Comparison of ENCODE assay signal across 8 mouse cellular contexts in genomic region chr19:36833788-36834531, GRCm38 (mm10). TPM values are rescaled to one million over a fixed set of nuclear protein-coding genes. Genes with fewer than 3 reads are reported as not detected.
DNase-seq lines count a peak whose midpoint lies in the region; ATAC-seq and TF ChIP-seq lines count a peak whose summit lies in the region.

TSS of gene Tnks2 (plus strand) at chr19:36834232.

- DNase-seq in WW6 (ENCODE audit: low read depth, low spot score) = peak; percentile 90
- peak; percentile 98 to 99 for DNase-seq in cerebellum, postnatal 4 days (ENCODE audit: low spot score in 2 of 2)
- DNase-seq in gastrocnemius, adult 2 months = peak; percentile 99
- peak; percentile 98 for DNase-seq in hindbrain, postnatal 0 days (ENCODE audit: low spot score)
- peak; percentile 97 for DNase-seq in left cerebral cortex, adult 2 months (ENCODE audit: extremely low spot score in 1 of 2, low spot score in 2 of 2)
- peak; percentile 95 to 96 for DNase-seq in right cerebral cortex, adult 2 months (ENCODE audit: low spot score in 2 of 2)
- DNase-seq in urinary bladder, postnatal 14 days (ENCODE audit: low spot score) = peak; percentile 98

- WGBS in hindbrain, postnatal 0 days = 2% methylated on average over 69 of the region's 73 CpGs

- peak within 1 kb of the TSS; percentile 98 for H3K9ac ChIP-seq in hindbrain, postnatal 0 days (replicated peaks; ENCODE audit: low read length)

- intact Hi-C loops in gastrocnemius, adult 2 months (cut with DNase I) = no loop called here
- intact Hi-C loops in left cerebral cortex, adult 2 months (cut with DNase I) = no loop called here

- ATAC-seq in hindbrain, postnatal 0 days = peak; percentile 97
- ATAC-seq in megakaryocyte, adult 5-6 weeks (ENCODE audit: poor library complexity, severe bottlenecking) = peak; percentile 89

- H3K4me3 ChIP-seq in gastrocnemius, adult 2 months = peak within 1 kb of the TSS; percentile 89
- H3K4me3 ChIP-seq in hindbrain, postnatal 0 days (ENCODE audit: low read length) = peak within 1 kb of the TSS; percentile 68
- H3K4me3 ChIP-seq in left cerebral cortex, adult 2 months = peak within 1 kb of the TSS; percentile 87

- H3K9me3 ChIP-seq in hindbrain, postnatal 0 days (ENCODE audit: low read length) = no peaks in the 10 kb centered on the region

- H3K27me3 ChIP-seq in hindbrain, postnatal 0 days (ENCODE audit: insufficient read depth, low read length) = no peaks in the 10 kb centered on the region

- no peaks in the 10 kb centered on the region for H3K36me3 ChIP-seq in hindbrain, postnatal 0 days (ENCODE audit: insufficient read depth, low read length)

- peaks cover 13% of the 10 kb centered on the region for H3K4me1 ChIP-seq in hindbrain, postnatal 0 days (ENCODE audit: insufficient read depth, low read length)

- peak within 1 kb of the TSS; percentile 88 for H3K4me2 ChIP-seq in hindbrain, postnatal 0 days (ENCODE audit: low read depth, low read length)

- peak within 1 kb of the TSS; percentile 99 for H3K27ac ChIP-seq in gastrocnemius, adult 2 months
- H3K27ac ChIP-seq in hindbrain, postnatal 0 days = peak within 1 kb of the TSS; percentile 97
- peak within 1 kb of the TSS; percentile 95 for H3K27ac ChIP-seq in left cerebral cortex, adult 2 months

- TF ChIP-seq CTCF in gastrocnemius, adult 2 months (IDR thresholded peaks at IDR 0.05) = no peak
- TF ChIP-seq CTCF in hindbrain, postnatal 0 days (IDR thresholded peaks at IDR 0.05; ENCODE audit: low read depth) = no peak
- TF ChIP-seq CTCF in left cerebral cortex, adult 2 months (IDR thresholded peaks at IDR 0.05) = no peak

RNA-seq across cellular contexts. Expression of gene Tnks2, which starts in this region (rescaled TPM):
- 100 to 1,000 TPM; 106 to 127 TPM for total RNA-seq in gastrocnemius, adult 2 months (2021)
- 128 and 138 TPM in 2 replicates for total RNA-seq in hindbrain, postnatal 0 days (2014; rRNA removed)
- polyA plus RNA-seq in hindbrain, postnatal 0 days (2015; fragmentation: Nextera tagmentation; extraction: Ambion mirVana) = 26.1 and 28.7 TPM in 2 replicates
- total RNA-seq in left cerebral cortex, adult 2 months (2021) = 100 to 1,000 TPM; 109 to 124 TPM
- 57.7 and 60.9 TPM in 2 replicates for total RNA-seq in megakaryocyte, adult 5-6 weeks (2015)
- total RNA-seq in megakaryocyte, adult 5-6 weeks (2017) = 78.5 and 88.0 TPM in 2 replicates

Comparison
In these comparisons a context has a peak if more than half of its experiments do, and no peak if none do; other contexts are left out.
1. Peak in every context shown above with its lines: DNase-seq, ATAC-seq, H3K4me3 ChIP-seq and H3K27ac ChIP-seq.